In the genomic region with DNA sequence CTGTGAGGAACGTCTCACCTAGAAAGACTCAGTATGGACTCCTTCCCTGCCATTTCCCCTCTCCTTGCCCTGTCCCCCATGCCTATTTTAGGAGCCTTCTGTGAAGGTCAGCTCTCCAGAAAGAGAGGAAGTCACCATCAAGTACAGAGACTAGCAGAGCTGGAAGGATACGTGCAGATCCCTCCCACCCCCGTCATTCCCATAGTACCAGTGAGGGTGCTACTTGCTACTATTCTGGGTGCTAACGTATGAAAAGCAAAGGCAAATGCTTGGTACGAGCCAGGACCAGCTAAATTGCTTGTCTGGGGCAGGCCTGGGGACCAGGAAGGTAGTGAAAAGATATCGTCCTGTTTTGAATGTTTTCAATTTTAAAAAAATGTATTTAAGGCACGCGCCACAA, we compare ENCODE assay signal across 23 mouse cellular contexts. TPM values are rescaled to one million over a fixed set of nuclear protein-coding genes. Genes with fewer than 3 reads are reported as not detected.
A peak's percentile ranks its signal among the peaks of the same experiment; 100 is the strongest.
DNase-seq lines count a peak whose midpoint lies in the region; ATAC-seq and TF ChIP-seq lines count a peak whose summit lies in the region.
"Had no signal": no experiment of that assay in that cellular context is flagged by ENCODE, and none has a peak within 500 bp of the region (broad histone marks: within the 10 kb centered on the region; RNA-seq: fewer than 3 reads in every experiment).

No protein-coding gene starts in this region.

- no peaks in the 10 kb centered on the region for H3K79me2 ChIP-seq in heart, adult 2 months (replicated peaks; ENCODE audit: control insufficient read depth, insufficient read depth, low read length)

- no peak overlapping the region for H3K4me2 ChIP-seq in heart, embryonic 13.5 days

- TF ChIP-seq POLR2A in heart, adult 2 months (IDR thresholded peaks at IDR 0.05; ENCODE audit: insufficient read depth, low read depth, low read length) = no peak

- no peak for DNase-seq in frontal cortex, postnatal 10 days (ENCODE audit: low spot score in 2 of 2)
- no peak for DNase-seq in heart, embryonic 10.5 days (ENCODE audit: low spot score)
- no peak for DNase-seq in heart, adult 2 months
- DNase-seq in heart, adult 8-10 months (ENCODE audit: low spot score) = no peak
- DNase-seq in brain, adult 2 months (ENCODE audit: low read depth, low spot score) = peak; percentile 49
- DNase-seq in gastrocnemius, postnatal 14 days = no peak
- DNase-seq: adrenal gland, adult 2 months; adrenal gland, adult 8-10 months; adrenal gland, postnatal 10 days; adrenal gland, postnatal 14 days; adrenal gland, postnatal 25 days; adrenal gland, postnatal 36 days; B cell, adult 2 months; cerebellum, adult 11 months; cerebellum, adult 11-12 months; cerebellum, adult 18-20 months had no signal

- peaks cover 1% of the 10 kb centered on the region; the same call in 1 of the 2 replicates for H3K36me3 ChIP-seq in heart, embryonic 10.5 days
- H3K36me3 ChIP-seq in heart, adult 2 months (ENCODE audit: control insufficient read depth, insufficient read depth, low read length) = no peaks in the 10 kb centered on the region
- H3K36me3 ChIP-seq in heart, embryonic 13.5 days = peaks cover 1% of the 10 kb centered on the region
- H3K36me3 ChIP-seq: G1E had no signal

- H3K9me3 ChIP-seq in heart, embryonic 10.5 days = no peaks in the 10 kb centered on the region
- H3K9me3 ChIP-seq in heart, embryonic 13.5 days = no peaks in the 10 kb centered on the region
- H3K9me3 ChIP-seq: G1E had no signal

- peak overlapping the region; percentile 67; the same call in 1 of the 2 replicates for H3K27ac ChIP-seq in heart, embryonic 10.5 days
- H3K27ac ChIP-seq in heart, adult 2 months = no peak overlapping the region
- H3K27ac ChIP-seq in heart, embryonic 13.5 days (replicated peaks) = no peak overlapping the region

- H3K9ac ChIP-seq in heart, adult 2 months (ENCODE audit: low read depth, low read length) = no peak overlapping the region
- H3K9ac ChIP-seq in heart, embryonic 13.5 days = peak overlapping the region; percentile 59; the same call in 1 of the 2 replicates

- WGBS in heart, embryonic 10.5 days = 56% methylated on average over 8 of the region's 8 CpGs
- 66% methylated on average over 8 of the region's 8 CpGs for WGBS in heart, adult 2 months
- WGBS in heart, embryonic 13.5 days = 43% methylated on average over 8 of the region's 8 CpGs

- no peak for TF ChIP-seq EP300 in heart, adult 2 months (IDR thresholded peaks at IDR 0.05; ENCODE audit: insufficient read depth, low read depth, low read length)

- ATAC-seq in frontal cortex, adult (ENCODE audit: low TSS enrichment) = peak; percentile 73; the same call in 1 of the 2 replicates
- no peak for ATAC-seq in heart, embryonic 13.5 days (ENCODE audit: extremely low read depth, insufficient number of reproducible peaks, low FRiP score, low TSS enrichment)
- ATAC-seq: activated CD4-positive, CD25-positive, alpha-beta regulatory T cell, adult 4 months; CD4-positive, CD25-positive, alpha-beta regulatory T cell, adult 4 months; Patski had no signal

- H3K4me3 ChIP-seq in heart, embryonic 10.5 days = no peak overlapping the region
- H3K4me3 ChIP-seq in heart, adult 2 months = no peak overlapping the region
- H3K4me3 ChIP-seq in heart, embryonic 13.5 days = no peak overlapping the region

- intact Hi-C loops in heart, adult 2 months (cut with DNase I) = no loop called here
- intact Hi-C loops in gastrocnemius, postnatal 14 days (cut with DNase I; ENCODE audit: low total_unique reads) = no loop called here

- no peak for TF ChIP-seq CTCF in heart, adult 2 months (IDR thresholded peaks at IDR 0.05)

- no peaks in the 10 kb centered on the region for H3K27me3 ChIP-seq in heart, embryonic 10.5 days (ENCODE audit: insufficient read depth, poor library complexity, severe bottlenecking)
- no peaks in the 10 kb centered on the region for H3K27me3 ChIP-seq in heart, adult 2 months (ENCODE audit: control insufficient read depth, insufficient read depth, low read length)
- H3K27me3 ChIP-seq in heart, embryonic 13.5 days (replicated peaks) = no peaks in the 10 kb centered on the region
- H3K27me3 ChIP-seq: Patski had no signal

- peaks cover 17% of the 10 kb centered on the region for H3K4me1 ChIP-seq in heart, embryonic 10.5 days
- H3K4me1 ChIP-seq in heart, adult 2 months (ENCODE audit: control insufficient read depth, insufficient read depth, low read length) = peaks cover 4% of the 10 kb centered on the region
- peaks cover 31% of the 10 kb centered on the region for H3K4me1 ChIP-seq in heart, embryonic 13.5 days

RNA-seq across cellular contexts. Expression of a gene that starts 8.6 kb away (rescaled TPM):
- polyA plus RNA-seq in heart, embryonic 10.5 days (2016; fragmentation: Nextera tagmentation; extraction: Ambion mirVana) = 63.2 and 65.3 TPM in 2 replicates
- total RNA-seq in heart, adult 2 months (2021) = 10 to 100 TPM in 1 of 2 experiments, 1 to 10 TPM in 1; 8.4 to 11.5 TPM
- polyA plus RNA-seq in heart, adult 2 months (2012; rRNA removed) = 23.3 and 36.8 TPM in 2 replicates
- 67.1 and 75.3 TPM in 2 replicates for polyA plus RNA-seq in heart, embryonic 13.5 days (2015; fragmentation: Nextera tagmentation; extraction: Ambion mirVana)
- 10 to 100 TPM in 1 of 4 experiments, 1 to 10 TPM in 3; 7.2 to 12.7 (median 8.4) TPM for total RNA-seq in heart, adult 8-10 months (2022)
- 10 to 100 TPM; 25.4 to 39.5 TPM for total RNA-seq in gastrocnemius, postnatal 14 days (2021)

RNA-seq across cellular contexts. Expression of a gene that starts 21.9 kb away (rescaled TPM):
- polyA plus RNA-seq in heart, embryonic 10.5 days (2016; fragmentation: Nextera tagmentation; extraction: Ambion mirVana) = 2,290 and 3,821 TPM in 2 replicates
- total RNA-seq in heart, adult 2 months (2021) = 1 to 10 TPM in 1 of 2 experiments, under 1 TPM in 1; 0.84 to 1.1 TPM
- 1.3 and 2.5 TPM in 2 replicates for polyA plus RNA-seq in heart, adult 2 months (2012; rRNA removed)
- polyA plus RNA-seq in heart, embryonic 13.5 days (2015; fragmentation: Nextera tagmentation; extraction: Ambion mirVana) = 3,602 and 4,207 TPM in 2 replicates
- total RNA-seq in heart, adult 8-10 months (2022) = 1 to 10 TPM in 2 of 4 experiments, under 1 TPM in 2; 0.44 to 2.4 (median 1.1) TPM
- total RNA-seq in gastrocnemius, postnatal 14 days (2021) = 100 to 1,000 TPM; 204 to 373 TPM
- total RNA-seq: adrenal gland, adult 2 months; adrenal gland, postnatal 14 days; adrenal gland, postnatal 25 days; MEL had no signal
- polyA plus RNA-seq: activated CD4-positive, CD25-positive, alpha-beta regulatory T cell, adult 4 months; CD4-positive, CD25-positive, alpha-beta regulatory T cell, adult 4 months had no signal

RNA-seq across cellular contexts. Expression of a gene that starts 37.4 kb away (rescaled TPM):
- 202 and 238 TPM in 2 replicates for polyA plus RNA-seq in heart, embryonic 10.5 days (2016; fragmentation: Nextera tagmentation; extraction: Ambion mirVana)
- 10 to 100 TPM; 50.1 to 50.5 TPM for total RNA-seq in heart, adult 2 months (2021)
- 99.2 and 128 TPM in 2 replicates for polyA plus RNA-seq in heart, adult 2 months (2012; rRNA removed)
- polyA plus RNA-seq in heart, embryonic 13.5 days (2015; fragmentation: Nextera tagmentation; extraction: Ambion mirVana) = 207 and 208 TPM in 2 replicates
- 10 to 100 TPM; 36.0 to 45.8 (median 40.9) TPM for total RNA-seq in heart, adult 8-10 months (2022)
- 10 to 100 TPM; 40.6 to 53.4 TPM for total RNA-seq in gastrocnemius, postnatal 14 days (2021)

Comparison
In these comparisons a context has a peak if more than half of its experiments do, and no peak if none do; other contexts are left out.
1. RNA of a gene that starts 21.9 kb away (total RNA-seq): 204 to 373 TPM in gastrocnemius, postnatal 14 days; 0.44 to 2.4 TPM in heart, adult 8-10 months and 0.84 to 1.1 TPM in heart, adult 2 months; every median in the first group is over 10 times any median in the second.